Mouse (Mus musculus): ENCODE results near the gene Klc4. TPM values are rescaled to one million over a fixed set of nuclear protein-coding genes. Genes with fewer than 3 reads are reported as not detected.

The Klc4 gene
- polyA plus RNA-seq, 1 experiment from 2014 or later: 20.2 TPM

- H3K27me3 ChIP-seq: no peaks in the 10 kb centered on the region
- no peaks in the 10 kb centered on the region for H3K36me3 ChIP-seq
- H3K27ac ChIP-seq: peak overlapping the region; percentile 83
- ATAC-seq (replicated peaks; ENCODE audit: insufficient number of reproducible peaks, insufficient read depth, low FRiP score, low read depth): no peak
- H3K9me3 ChIP-seq (replicated peaks): no peaks in the 10 kb centered on the region
- peaks cover 77% of the 10 kb centered on the region for H3K4me1 ChIP-seq (replicated peaks)
- WGBS: 19% methylated on average over 27 of the region's 27 CpGs
- peak overlapping the region; percentile 5 for H3K4me3 ChIP-seq
- H3K9ac ChIP-seq: peak overlapping the region; percentile 49
- peak overlapping the region; percentile 40 for H3K4me2 ChIP-seq
Observed at GRCm38 (mm10) chr17:46618769-46619682, 26.8 kb downstream of the Klc4 start.

- H3K27ac ChIP-seq: peak overlapping the region; percentile 83
- peak overlapping the region; percentile 5 for H3K4me3 ChIP-seq
- no peaks in the 10 kb centered on the region for H3K9me3 ChIP-seq (replicated peaks)
- peaks cover 77% of the 10 kb centered on the region for H3K4me1 ChIP-seq (replicated peaks)
- H3K9ac ChIP-seq: peak overlapping the region; percentile 49
- H3K4me2 ChIP-seq: peak overlapping the region; percentile 40
- H3K36me3 ChIP-seq: no peaks in the 10 kb centered on the region
- 11% methylated on average over 6 of the region's 6 CpGs for WGBS
- 0 out of 2 replicates have a peak, but pooled peaks have one; percentile 33 for ATAC-seq (replicated peaks; ENCODE audit: insufficient number of reproducible peaks, insufficient read depth, low FRiP score, low read depth)
- H3K27me3 ChIP-seq: no peaks in the 10 kb centered on the region
Observed at GRCm38 (mm10) chr17:46618394-46618768, 27.4 kb downstream of the Klc4 start.

- H3K27ac ChIP-seq: peak overlapping the region; percentile 83
- peak overlapping the region; percentile 49; the same call in 1 of the 2 replicates for H3K9ac ChIP-seq
- no peaks in the 10 kb centered on the region for H3K36me3 ChIP-seq
- H3K9me3 ChIP-seq (replicated peaks): no peaks in the 10 kb centered on the region
- WGBS: 52% methylated on average over 12 of the region's 12 CpGs
- H3K4me3 ChIP-seq: peak overlapping the region; percentile 5
- H3K27me3 ChIP-seq: no peaks in the 10 kb centered on the region
- no peak for ATAC-seq (replicated peaks; ENCODE audit: insufficient number of reproducible peaks, insufficient read depth, low FRiP score, low read depth)
- H3K4me2 ChIP-seq: peak overlapping the region; percentile 40
- peaks cover 79% of the 10 kb centered on the region for H3K4me1 ChIP-seq (replicated peaks)
Observed at GRCm38 (mm10) chr17:46617799-46618198, 28.0 kb downstream of the Klc4 start.

GRCm38 (mm10) chr17:46613229-46613628, 32.6 kb downstream of the Klc4 start:
- Histone ChIP-seq H3K27ac (peak overlapping the region; percentile 42), H3K4me1 (replicated peaks) (peaks cover 60% of the 10 kb centered on the region), H3K4me3 (no peak overlapping the region), H3K4me2 (no peak overlapping the region), H3K27me3 (no peaks in the 10 kb centered on the region), H3K9me3 (replicated peaks) (no peaks in the 10 kb centered on the region), H3K9ac (no peak overlapping the region), H3K36me3 (no peaks in the 10 kb centered on the region)
- no peak for ATAC-seq (replicated peaks; ENCODE audit: insufficient number of reproducible peaks, insufficient read depth, low FRiP score, low read depth)
- 47% methylated on average over 3 of the region's 3 CpGs for WGBS

DNA sequence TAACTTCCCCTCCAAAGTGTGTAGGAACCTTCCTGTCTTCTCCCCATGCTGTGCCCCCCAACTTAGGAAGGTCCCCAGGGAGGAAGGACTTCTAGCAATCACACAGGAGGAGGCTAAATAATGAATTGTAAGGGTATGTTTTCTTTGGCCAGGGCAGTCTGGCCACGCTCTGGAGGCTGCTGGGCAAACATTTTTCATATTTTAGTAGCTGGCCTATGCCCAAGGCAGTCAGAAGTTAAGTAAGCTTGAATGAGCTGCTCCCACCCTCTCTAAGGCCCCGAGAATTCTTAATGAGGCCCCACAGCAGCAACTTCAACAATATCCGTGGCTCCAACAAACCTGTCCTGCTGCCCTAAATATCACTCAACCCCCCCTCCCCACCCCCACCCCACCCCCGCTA, 33.0 kb downstream of the Klc4 start:
- Histone ChIP-seq H3K27me3 (no peaks in the 10 kb centered on the region), H3K36me3 (no peaks in the 10 kb centered on the region), H3K9ac (peak overlapping the region; percentile 28), H3K4me3 (no peak overlapping the region), H3K9me3 (replicated peaks) (no peaks in the 10 kb centered on the region), H3K4me2 (0 out of 2 replicates have a peak overlapping the region, but pooled peaks have one; percentile 4), H3K27ac (peak overlapping the region; percentile 42; the same call in 1 of the 2 replicates), H3K4me1 (replicated peaks) (peaks cover 56% of the 10 kb centered on the region)
- WGBS: 33% methylated on average over 4 of the region's 4 CpGs
- ATAC-seq (replicated peaks; ENCODE audit: insufficient number of reproducible peaks, insufficient read depth, low FRiP score, low read depth): no peak

DNA sequence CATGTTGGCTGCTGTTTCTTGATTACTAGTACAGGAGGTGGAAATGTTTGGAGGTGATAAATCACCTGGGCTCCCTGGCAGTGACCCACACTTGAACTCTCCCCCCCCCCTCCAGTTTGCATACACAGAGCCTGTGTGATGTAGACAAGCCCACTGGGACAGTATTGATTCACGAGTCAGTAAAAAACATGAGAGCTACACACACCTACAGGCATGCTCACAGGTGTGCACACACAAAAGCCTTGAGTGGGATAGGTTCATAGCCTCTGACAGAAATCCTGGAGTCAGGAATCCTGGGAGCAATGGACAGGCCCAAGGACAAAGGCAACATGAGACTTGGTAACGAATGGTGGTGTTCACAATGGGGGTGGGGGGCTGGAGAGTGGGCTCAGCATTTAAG, 33.6 kb downstream of the Klc4 start:
- Histone ChIP-seq H3K4me2 (no peak overlapping the region), H3K27me3 (no peaks in the 10 kb centered on the region), H3K36me3 (no peaks in the 10 kb centered on the region), H3K9me3 (replicated peaks) (no peaks in the 10 kb centered on the region), H3K9ac (no peak overlapping the region), H3K4me3 (no peak overlapping the region), H3K27ac (peak overlapping the region; percentile 42), H3K4me1 (replicated peaks) (peaks cover 50% of the 10 kb centered on the region)
- 70% methylated on average over 2 of the region's 2 CpGs for WGBS
- ATAC-seq (replicated peaks; ENCODE audit: insufficient number of reproducible peaks, insufficient read depth, low FRiP score, low read depth): no peak

- H3K9ac ChIP-seq: no peak overlapping the region
- H3K4me3 ChIP-seq: no peak overlapping the region
- H3K4me1 ChIP-seq (replicated peaks): peaks cover 42% of the 10 kb centered on the region
- H3K9me3 ChIP-seq (replicated peaks): no peaks in the 10 kb centered on the region
- 95% methylated on average over 6 of the region's 6 CpGs for WGBS
- H3K4me2 ChIP-seq: no peak overlapping the region
- H3K36me3 ChIP-seq: no peaks in the 10 kb centered on the region
- no peak overlapping the region for H3K27ac ChIP-seq
- no peaks in the 10 kb centered on the region for H3K27me3 ChIP-seq
- ATAC-seq (replicated peaks; ENCODE audit: insufficient number of reproducible peaks, insufficient read depth, low FRiP score, low read depth): no peak
Observed at GRCm38 (mm10) chr17:46611316-46611715, 34.5 kb downstream of the Klc4 start.

- 58% methylated on average over 15 of the region's 15 CpGs for WGBS
- H3K4me1 ChIP-seq (replicated peaks): peaks cover 42% of the 10 kb centered on the region
- peak overlapping the region; percentile 41 for H3K27ac ChIP-seq
- H3K36me3 ChIP-seq: no peaks in the 10 kb centered on the region
- peak; percentile 68; the same call in 1 of the 2 replicates for ATAC-seq (replicated peaks; ENCODE audit: insufficient number of reproducible peaks, insufficient read depth, low FRiP score, low read depth)
- H3K9ac ChIP-seq: no peak overlapping the region
- H3K9me3 ChIP-seq (replicated peaks): no peaks in the 10 kb centered on the region
- no peaks in the 10 kb centered on the region for H3K27me3 ChIP-seq
- H3K4me2 ChIP-seq: peak overlapping the region; percentile 20
- no peak overlapping the region for H3K4me3 ChIP-seq
Observed at GRCm38 (mm10) chr17:46609721-46610514, 35.9 kb downstream of the Klc4 start.

- Histone ChIP-seq H3K4me3 (no peak overlapping the region), H3K27ac (no peak overlapping the region), H3K4me1 (replicated peaks) (peaks cover 35% of the 10 kb centered on the region), H3K27me3 (no peaks in the 10 kb centered on the region), H3K9ac (no peak overlapping the region), H3K36me3 (no peaks in the 10 kb centered on the region), H3K4me2 (no peak overlapping the region), H3K9me3 (replicated peaks) (no peaks in the 10 kb centered on the region)
- no peak for ATAC-seq (replicated peaks; ENCODE audit: insufficient number of reproducible peaks, insufficient read depth, low FRiP score, low read depth)
- 79% methylated on average over 12 of the region's 12 CpGs for WGBS
Observed at GRCm38 (mm10) chr17:46605987-46606386, 39.8 kb downstream of the Klc4 start.

GRCm38 (mm10) chr17:46605126-46605525, 40.7 kb downstream of the Klc4 start:
- ATAC-seq (replicated peaks; ENCODE audit: insufficient number of reproducible peaks, insufficient read depth, low FRiP score, low read depth): no peak
- no peaks in the 10 kb centered on the region for H3K9me3 ChIP-seq (replicated peaks)
- no peak overlapping the region for H3K4me2 ChIP-seq
- no peaks in the 10 kb centered on the region for H3K27me3 ChIP-seq
- H3K27ac ChIP-seq: no peak overlapping the region
- no peak overlapping the region for H3K4me3 ChIP-seq
- H3K36me3 ChIP-seq: no peaks in the 10 kb centered on the region
- 80% methylated on average over 5 of the region's 5 CpGs for WGBS
- H3K9ac ChIP-seq: no peak overlapping the region
- peaks cover 27% of the 10 kb centered on the region for H3K4me1 ChIP-seq (replicated peaks)

GRCm38 (mm10) chr17:46603229-46603628, 42.6 kb downstream of the Klc4 start:
- H3K9me3 ChIP-seq (replicated peaks): no peaks in the 10 kb centered on the region
- no peaks in the 10 kb centered on the region for H3K36me3 ChIP-seq
- no peaks in the 10 kb centered on the region for H3K27me3 ChIP-seq
- no peak for ATAC-seq (replicated peaks; ENCODE audit: insufficient number of reproducible peaks, insufficient read depth, low FRiP score, low read depth)
- no peak overlapping the region for H3K27ac ChIP-seq
- 93% methylated on average over 4 of the region's 4 CpGs for WGBS
- H3K4me1 ChIP-seq (replicated peaks): peaks cover 19% of the 10 kb centered on the region
- H3K4me3 ChIP-seq: no peak overlapping the region
- no peak overlapping the region for H3K9ac ChIP-seq
- H3K4me2 ChIP-seq: no peak overlapping the region

All from heart, embryonic 15.5 days (tissue).